Mouse (Mus musculus) right cerebral cortex, postnatal 10 days (tissue): Measurements from ENCODE around the gene Brsk1.

Experiments
- DNase-seq, 2 experiments: peaks; one replicate each; pipeline ENCODE4 v3.0.0; 2021; ENCODE audit warnings: low spot score in 2 of 2

Gene Brsk1

GRCm38 (mm10) chr7:4690387-4690786 lies at the start of gene Brsk1:
Brsk1 (plus strand) TSS chr7:4690604.
- DNase-seq, result peak; percentile 95

GRCm38 (mm10) chr7:4641155-4641554 lies 49.2 kb upstream of the Brsk1 start:
- DNase-seq, result no peak

- DNase-seq, result no peak
Measured at GRCm38 (mm10) chr7:4641956-4642355, 48.4 kb upstream of the Brsk1 start.

- no peak for DNase-seq
Measured at GRCm38 (mm10) chr7:4643225-4643624, 47.2 kb upstream of the Brsk1 start.

- DNase-seq, result no peak
Measured at GRCm38 (mm10) chr7:4646806-4647205, 43.6 kb upstream of the Brsk1 start.

- DNase-seq, result no peak
Measured at GRCm38 (mm10) chr7:4647291-4647690, 43.1 kb upstream of the Brsk1 start.

- DNase-seq, result peak in 1 of 2 experiments; percentile 16
Measured at GRCm38 (mm10) chr7:4647992-4648391, 42.4 kb upstream of the Brsk1 start.

- DNase-seq, result no peak
Measured at GRCm38 (mm10) chr7:4651581-4651980, 38.8 kb upstream of the Brsk1 start.

GRCm38 (mm10) chr7:4652726-4653125 lies 37.7 kb upstream of the Brsk1 start:
- DNase-seq, result no peak

GRCm38 (mm10) chr7:4653351-4653750 lies 37.1 kb upstream of the Brsk1 start:
- DNase-seq, result no peak

GRCm38 (mm10) chr7:4653780-4654179 lies 36.6 kb upstream of the Brsk1 start:
- DNase-seq, result peak; percentile 52 to 63

- no peak for DNase-seq
Measured at GRCm38 (mm10) chr7:4654221-4654620, 36.2 kb upstream of the Brsk1 start.

- DNase-seq, result no peak
Measured at GRCm38 (mm10) chr7:4655393-4655792, 35.0 kb upstream of the Brsk1 start.

GRCm38 (mm10) chr7:4655916-4656315 lies 34.5 kb upstream of the Brsk1 start:
- DNase-seq, result no peak

- no peak for DNase-seq
Measured at GRCm38 (mm10) chr7:4656818-4657217, 33.6 kb upstream of the Brsk1 start.

- DNase-seq, result peak; percentile 33 to 57
Measured at GRCm38 (mm10) chr7:4657521-4658127, 32.8 kb upstream of the Brsk1 start.

GRCm38 (mm10) chr7:4658128-4658907 lies 32.1 kb upstream of the Brsk1 start:
- DNase-seq, result peak; percentile 77 to 79

GRCm38 (mm10) chr7:4658912-4659551 lies 31.4 kb upstream of the Brsk1 start, which contains the start of gene Ppp6r1:
Ppp6r1 (minus strand) TSS chr7:4659019.
- DNase-seq, result peak; percentile 98

GRCm38 (mm10) chr7:4659911-4660443 lies 30.4 kb upstream of the Brsk1 start:
- DNase-seq, result no peak

GRCm38 (mm10) chr7:4663179-4663578 lies 27.2 kb upstream of the Brsk1 start:
- no peak for DNase-seq

GRCm38 (mm10) chr7:4663742-4664141 lies 26.7 kb upstream of the Brsk1 start:
- DNase-seq, result no peak

- no peak for DNase-seq
Measured at GRCm38 (mm10) chr7:4666871-4667270, 23.5 kb upstream of the Brsk1 start.
